Comparison of ENCODE assay signal across 30 mouse cellular contexts in the genomic region with DNA sequence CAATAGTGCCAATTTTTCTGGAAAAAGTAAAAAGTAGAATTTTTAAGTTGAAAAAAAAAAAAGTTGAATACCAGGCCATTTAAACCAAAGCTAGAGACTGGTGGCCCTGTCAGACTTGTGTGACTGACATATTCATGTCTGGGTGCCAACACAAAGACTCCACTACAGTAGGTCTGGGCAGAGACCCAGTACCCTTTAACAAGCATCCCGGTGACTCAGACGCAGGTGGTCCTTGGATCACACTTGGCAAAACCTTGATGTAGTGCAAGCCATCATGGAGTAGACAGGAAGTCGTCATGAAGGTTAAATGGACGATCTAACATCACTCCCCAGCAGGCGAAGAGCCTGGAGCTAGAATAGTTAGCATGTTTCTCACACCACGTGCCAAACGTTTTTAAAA.
DNase-seq lines count a peak whose midpoint lies in the region; ATAC-seq and TF ChIP-seq lines count a peak whose summit lies in the region.
"Had no signal": no experiment of that assay in that cellular context is flagged by ENCODE, and none has a peak within 500 bp of the region (broad histone marks: within the 10 kb centered on the region; RNA-seq: fewer than 3 reads in every experiment).

No protein-coding gene starts in this region.

- H3K9me3 ChIP-seq in forebrain, embryonic 15.5 days: no peaks in the 10 kb centered on the region
- no peaks in the 10 kb centered on the region for H3K9me3 ChIP-seq in forebrain, embryonic 10.5 days
- no peaks in the 10 kb centered on the region for H3K9me3 ChIP-seq in limb, embryonic 14.5 days (ENCODE audit: control insufficient read depth, low read length)
- H3K9me3 ChIP-seq: embryonic facial prominence, embryonic 10.5 days; embryonic facial prominence, embryonic 15.5 days; heart, embryonic 13.5 days; hindbrain, embryonic 10.5 days; hindbrain, embryonic 15.5 days; midbrain, embryonic 12.5 days; stomach, embryonic 15.5 days had no signal

- H3K27ac ChIP-seq in forebrain, embryonic 15.5 days (replicated peaks): no peak overlapping the region
- H3K27ac ChIP-seq in forebrain, embryonic 10.5 days: no peak overlapping the region
- H3K27ac ChIP-seq in limb, embryonic 14.5 days (replicated peaks; ENCODE audit: low read depth, low read length): peak overlapping the region; percentile 39; the same call in 1 of the 2 replicates
- H3K27ac ChIP-seq: embryonic facial prominence, embryonic 10.5 days; embryonic facial prominence, embryonic 15.5 days; heart, embryonic 13.5 days; hindbrain, embryonic 10.5 days; hindbrain, embryonic 15.5 days; midbrain, embryonic 12.5 days; stomach, embryonic 15.5 days had no signal

- no peak for TF ChIP-seq POLR2A in brain, embryonic 14.5 days (IDR thresholded peaks at IDR 0.05; ENCODE audit: borderline replicate concordance, extremely low read depth, insufficient read depth, insufficient read length, poor library complexity, severe bottlenecking)
- no peak for TF ChIP-seq POLR2A in limb, embryonic 14.5 days (IDR thresholded peaks at IDR 0.05; ENCODE audit: borderline replicate concordance, extremely low read depth, insufficient read depth, insufficient read length)

- H3K27me3 ChIP-seq in forebrain, embryonic 15.5 days: no peaks in the 10 kb centered on the region
- no peaks in the 10 kb centered on the region for H3K27me3 ChIP-seq in forebrain, embryonic 10.5 days (ENCODE audit: poor library complexity, severe bottlenecking)
- no peaks in the 10 kb centered on the region for H3K27me3 ChIP-seq in limb, embryonic 14.5 days (ENCODE audit: control insufficient read depth, insufficient read depth, low read length)
- H3K27me3 ChIP-seq: CH12.LX; embryonic facial prominence, embryonic 15.5 days; heart, embryonic 13.5 days; hindbrain, embryonic 15.5 days; megakaryocyte, embryonic 14.5 days; midbrain, embryonic 12.5 days; Patski; stomach, embryonic 15.5 days had no signal

- no peak for DNase-seq in forebrain, embryonic 10.5 days (ENCODE audit: extremely low spot score, low spot score)
- peak; percentile 87 for DNase-seq in 3T3-L1 (ENCODE audit: low read depth, low spot score)
- peak; percentile 59 for DNase-seq in brain, embryonic 14.5 days (ENCODE audit: low read depth)
- DNase-seq in limb, embryonic 14.5 days (ENCODE audit: low spot score): peak; percentile 66
- DNase-seq in spleen, adult 12 weeks (ENCODE audit: low spot score): no peak
- no peak for DNase-seq in layer of hippocampus, adult 8-10 months (ENCODE audit: low spot score in 2 of 2)
- no peak for DNase-seq in urinary bladder, postnatal 36 days (ENCODE audit: low spot score in 2 of 2)
- DNase-seq: adrenal gland, postnatal 14 days; B cell, adult 2 months; cerebellum, adult 2 months; cerebellum, postnatal 25 days; gastrocnemius, postnatal 10 days; heart, postnatal 10 days; kidney, adult 11 months; kidney, postnatal 14 days; lung, postnatal 36 days; retina, postnatal 1 day; right cerebral cortex, postnatal 14 days had no signal

- no peak overlapping the region for H3K4me2 ChIP-seq in forebrain, embryonic 15.5 days (replicated peaks)
- H3K4me2 ChIP-seq in limb, embryonic 14.5 days (replicated peaks; ENCODE audit: low read depth, low read length, severe bottlenecking): no peak overlapping the region
- H3K4me2 ChIP-seq: embryonic facial prominence, embryonic 15.5 days; heart, embryonic 13.5 days; hindbrain, embryonic 15.5 days; midbrain, embryonic 12.5 days; stomach, embryonic 15.5 days had no signal

- TF ChIP-seq CTCF in brain, embryonic 14.5 days (IDR thresholded peaks at IDR 0.05; ENCODE audit: borderline replicate concordance, extremely low read depth, insufficient read depth, insufficient read length): no peak

- H3K36me3 ChIP-seq in forebrain, embryonic 15.5 days: no peaks in the 10 kb centered on the region
- no peaks in the 10 kb centered on the region; the same call in 1 of the 2 replicates for H3K36me3 ChIP-seq in forebrain, embryonic 10.5 days (replicated peaks)
- peaks cover 10% of the 10 kb centered on the region for H3K36me3 ChIP-seq in limb, embryonic 14.5 days (ENCODE audit: control insufficient read depth, insufficient read depth, low read length)
- H3K36me3 ChIP-seq: embryonic facial prominence, embryonic 15.5 days; heart, embryonic 13.5 days; hindbrain, embryonic 10.5 days; hindbrain, embryonic 15.5 days; midbrain, embryonic 12.5 days; stomach, embryonic 15.5 days had no signal

- 61% methylated on average over 7 of the region's 7 CpGs for WGBS in forebrain, embryonic 15.5 days
- WGBS in forebrain, embryonic 10.5 days: 90% methylated on average over 7 of the region's 7 CpGs
- 63% methylated on average over 7 of the region's 7 CpGs for WGBS in limb, embryonic 14.5 days

- peak; percentile 63 for ATAC-seq in forebrain, embryonic 15.5 days (replicated peaks)
- ATAC-seq in limb, embryonic 14.5 days (ENCODE audit: low FRiP score, low read depth): peak; percentile 28; the same call in 1 of the 2 replicates
- ATAC-seq: inflammation-experienced regulatory T-cells, adult 6 months; Patski had no signal

- H3K4me1 ChIP-seq in forebrain, embryonic 15.5 days: no peaks in the 10 kb centered on the region
- H3K4me1 ChIP-seq in forebrain, embryonic 10.5 days: peaks cover 14% of the 10 kb centered on the region
- peaks cover 12% of the 10 kb centered on the region; the same call in 1 of the 2 replicates for H3K4me1 ChIP-seq in limb, embryonic 14.5 days (ENCODE audit: control insufficient read depth, insufficient read depth, low read length)
- H3K4me1 ChIP-seq: embryonic facial prominence, embryonic 15.5 days; hindbrain, embryonic 10.5 days; hindbrain, embryonic 15.5 days; stomach, embryonic 15.5 days had no signal

- H3K9ac ChIP-seq in forebrain, embryonic 15.5 days (replicated peaks): no peak overlapping the region
- H3K9ac ChIP-seq in limb, embryonic 14.5 days (ENCODE audit: low read depth, low read length, severe bottlenecking): no peak overlapping the region
- H3K9ac ChIP-seq: embryonic facial prominence, embryonic 15.5 days; heart, embryonic 13.5 days; hindbrain, embryonic 15.5 days; midbrain, embryonic 12.5 days; stomach, embryonic 15.5 days had no signal

- no peak overlapping the region for H3K4me3 ChIP-seq in forebrain, embryonic 15.5 days
- H3K4me3 ChIP-seq in forebrain, embryonic 10.5 days: no peak overlapping the region
- H3K4me3 ChIP-seq in limb, embryonic 14.5 days (replicated peaks; ENCODE audit: low read length): no peak overlapping the region
- H3K4me3 ChIP-seq: embryonic facial prominence, embryonic 10.5 days; embryonic facial prominence, embryonic 15.5 days; heart, embryonic 13.5 days; hindbrain, embryonic 10.5 days; hindbrain, embryonic 15.5 days; megakaryocyte, embryonic 14.5 days; midbrain, embryonic 12.5 days; stomach, embryonic 15.5 days had no signal

Comparison
In these comparisons a context has a peak if more than half of its experiments do, and no peak if none do; other contexts are left out.
1. DNase-seq: peak in 3T3-L1 (single experiment), brain, embryonic 14.5 days (single experiment) and limb, embryonic 14.5 days (single experiment); none in forebrain, embryonic 10.5 days (single experiment), spleen, adult 12 weeks (single experiment), layer of hippocampus, adult 8-10 months (0 of 2) and urinary bladder, postnatal 36 days (0 of 2).